Mouse (Mus musculus) gastrocnemius, postnatal 10 days (tissue): ENCODE results near the gene Hpn. TPM values are rescaled to one million over a fixed set of nuclear protein-coding genes. Genes with fewer than 3 reads are reported as not detected.

Source experiments
- DNase-seq: peaks from one replicate; pipeline ENCODE4 v3.0.0; 2021; ENCODE audit warnings: mixed read lengths
- total RNA-seq, 2 experiments: library from RNA; stranded (reverse); gene quantifications; 2 replicates each; pipeline ENCODE4 v1.2.3; 2021

Gene Hpn
- total RNA-seq, 2 experiments from 2014 or later, result 6.8 to 7.8 TPM

- no peak for DNase-seq
Measured at GRCm38 (mm10) chr7:31140941-31141340, 25.9 kb upstream of the Hpn start.

DNA sequence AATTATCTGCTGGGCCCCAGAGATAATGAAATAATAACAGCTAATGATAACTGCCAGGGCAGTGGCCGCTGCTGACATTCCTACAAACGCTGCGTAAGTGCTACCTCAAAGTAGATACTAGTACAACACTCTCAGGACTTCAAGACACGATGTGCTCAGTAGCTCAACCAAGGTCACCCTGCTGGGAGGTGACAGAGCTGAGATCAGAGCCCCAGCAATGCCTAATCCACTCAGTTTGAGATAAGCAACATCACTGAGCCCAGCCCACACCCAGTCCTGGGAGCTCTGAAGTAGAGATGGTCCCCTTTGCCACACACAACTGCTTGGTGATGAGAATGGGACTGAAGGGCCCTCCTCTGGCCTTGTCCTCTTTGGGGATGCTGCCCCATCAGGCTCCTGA is 25.2 kb upstream of the Hpn start:
- no peak for DNase-seq

GRCm38 (mm10) chr7:31139765-31140164 is 24.7 kb upstream of the Hpn start:
- DNase-seq, result peak; percentile 64

DNA sequence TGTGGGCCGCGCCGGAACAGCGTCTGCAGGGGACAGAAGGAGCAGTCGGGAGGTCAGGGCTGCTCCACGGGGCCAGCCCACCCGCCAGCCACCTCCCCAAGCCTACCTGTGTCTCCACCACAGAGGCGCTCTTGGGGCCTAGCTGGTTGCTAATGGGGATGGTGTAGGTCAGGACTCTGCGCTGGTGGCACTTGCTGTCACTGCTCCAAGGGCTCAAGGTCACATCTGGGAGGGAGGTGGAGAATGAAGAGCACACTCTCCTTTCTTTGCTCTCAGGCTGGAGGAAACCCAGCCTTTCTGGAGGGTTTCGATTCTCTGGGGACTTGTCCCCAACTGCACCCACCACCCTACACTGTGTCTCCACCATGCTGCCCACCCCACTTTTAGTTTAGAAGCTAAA is 20.6 kb upstream of the Hpn start:
- DNase-seq, result no peak

- DNase-seq, result no peak
Measured at GRCm38 (mm10) chr7:31131866-31132265, 16.8 kb upstream of the Hpn start.

- DNase-seq, result peak; percentile 45
Measured at GRCm38 (mm10) chr7:31130841-31131240, 15.8 kb upstream of the Hpn start.

GRCm38 (mm10) chr7:31130197-31130596 is 15.1 kb upstream of the Hpn start:
- no peak for DNase-seq

GRCm38 (mm10) chr7:31128157-31128705 is 13.1 kb upstream of the Hpn start:
- peak; percentile 52 for DNase-seq

DNA sequence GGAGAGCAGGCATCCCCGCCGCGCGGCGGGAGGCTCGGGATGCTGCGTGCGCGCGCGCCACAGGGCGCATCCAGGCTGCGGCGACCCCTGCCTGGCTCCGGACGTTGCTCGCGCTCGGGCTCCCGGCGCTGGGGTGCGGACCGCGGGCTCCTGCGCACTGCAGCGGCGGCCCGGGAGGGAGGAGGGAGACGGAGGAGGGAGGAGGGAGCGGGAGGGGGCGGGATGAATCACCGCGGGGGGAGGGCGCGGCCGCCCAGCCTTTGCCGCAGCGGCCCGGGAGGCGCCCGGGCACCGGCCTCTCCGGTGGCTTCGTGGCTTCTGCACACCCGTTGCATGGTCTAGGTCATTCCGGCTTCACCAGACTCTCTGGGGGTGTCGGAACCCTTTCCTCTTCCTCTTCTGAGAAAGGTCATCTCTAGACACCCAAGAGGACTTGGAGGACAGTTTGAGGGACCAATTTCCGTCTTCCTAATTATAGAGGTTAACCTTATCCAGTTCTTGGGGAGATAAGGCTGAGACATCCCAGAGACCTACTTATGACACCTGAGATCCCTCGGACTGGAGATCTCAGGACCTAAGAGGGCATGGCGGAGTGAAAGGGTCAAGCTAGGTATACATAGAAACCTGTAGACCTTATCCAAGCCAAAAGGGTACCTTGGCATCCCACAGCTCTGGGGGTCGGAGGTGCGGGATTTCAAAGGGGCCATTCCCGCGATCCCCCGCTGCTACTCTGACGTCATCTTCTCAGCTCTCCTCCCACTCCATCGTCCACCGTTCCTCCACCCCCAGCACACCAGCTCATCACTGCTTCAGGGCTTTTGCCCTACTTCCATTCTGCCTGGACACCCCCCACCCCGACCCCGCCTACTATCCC is 12.0 kb upstream of the Hpn start, which contains the start of gene Scn1b:
TSS of gene Scn1b (minus strand) at position 153 of the 874 bp plus-strand sequence.
- peak; percentile 77 for DNase-seq

DNA sequence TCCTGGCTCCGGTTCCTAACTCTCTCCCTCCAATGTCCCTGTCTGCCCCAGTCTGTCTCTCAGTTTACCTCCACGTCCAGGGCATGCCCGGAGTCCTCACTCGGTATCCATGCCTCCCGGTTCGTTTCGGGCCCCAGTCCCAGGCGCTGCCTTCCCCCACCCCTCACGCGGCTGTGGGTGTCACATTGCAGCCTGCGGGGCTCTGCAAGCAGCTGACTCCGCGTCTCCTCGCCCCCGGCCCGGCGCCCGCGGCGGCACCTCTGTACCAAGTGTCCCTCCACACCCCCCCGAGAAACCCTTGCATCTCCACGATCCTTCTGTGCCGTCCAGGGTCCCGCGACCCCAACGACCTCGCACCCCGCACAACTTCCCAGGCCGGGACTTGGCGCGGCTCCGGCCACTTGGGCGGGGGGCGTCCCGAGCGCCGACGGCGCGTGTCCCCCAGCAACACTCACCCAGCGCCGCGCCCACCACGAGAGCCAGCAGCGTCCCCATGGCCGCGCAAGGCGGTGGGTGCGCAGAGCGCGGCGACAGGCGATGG is 11.2 kb upstream of the Hpn start:
- DNase-seq, result peak; percentile 63

DNA sequence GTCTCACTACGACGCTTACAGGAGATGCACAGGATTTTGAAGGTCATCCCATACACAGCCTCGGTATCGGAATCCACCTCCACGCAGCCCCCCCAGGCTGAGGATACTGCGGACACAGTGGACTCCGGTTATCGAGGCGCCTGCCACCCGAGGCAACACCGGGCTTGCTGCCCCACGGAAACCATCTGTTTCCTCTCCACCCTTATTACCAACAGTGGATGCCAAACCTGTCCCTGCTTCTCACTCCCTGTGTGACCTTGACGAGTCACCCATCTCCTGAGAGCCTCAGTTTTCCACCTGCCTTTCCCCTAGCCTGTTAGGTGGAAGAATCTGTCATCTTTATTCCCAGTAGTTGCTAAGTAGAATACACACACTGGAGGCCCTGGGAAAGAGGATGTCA is 10.0 kb upstream of the Hpn start:
- DNase-seq, result no peak

GRCm38 (mm10) chr7:31124381-31124780 is 9.3 kb upstream of the Hpn start:
- DNase-seq, result no peak

- no peak for DNase-seq
Measured at GRCm38 (mm10) chr7:31123697-31124096, 8.6 kb upstream of the Hpn start.

DNA sequence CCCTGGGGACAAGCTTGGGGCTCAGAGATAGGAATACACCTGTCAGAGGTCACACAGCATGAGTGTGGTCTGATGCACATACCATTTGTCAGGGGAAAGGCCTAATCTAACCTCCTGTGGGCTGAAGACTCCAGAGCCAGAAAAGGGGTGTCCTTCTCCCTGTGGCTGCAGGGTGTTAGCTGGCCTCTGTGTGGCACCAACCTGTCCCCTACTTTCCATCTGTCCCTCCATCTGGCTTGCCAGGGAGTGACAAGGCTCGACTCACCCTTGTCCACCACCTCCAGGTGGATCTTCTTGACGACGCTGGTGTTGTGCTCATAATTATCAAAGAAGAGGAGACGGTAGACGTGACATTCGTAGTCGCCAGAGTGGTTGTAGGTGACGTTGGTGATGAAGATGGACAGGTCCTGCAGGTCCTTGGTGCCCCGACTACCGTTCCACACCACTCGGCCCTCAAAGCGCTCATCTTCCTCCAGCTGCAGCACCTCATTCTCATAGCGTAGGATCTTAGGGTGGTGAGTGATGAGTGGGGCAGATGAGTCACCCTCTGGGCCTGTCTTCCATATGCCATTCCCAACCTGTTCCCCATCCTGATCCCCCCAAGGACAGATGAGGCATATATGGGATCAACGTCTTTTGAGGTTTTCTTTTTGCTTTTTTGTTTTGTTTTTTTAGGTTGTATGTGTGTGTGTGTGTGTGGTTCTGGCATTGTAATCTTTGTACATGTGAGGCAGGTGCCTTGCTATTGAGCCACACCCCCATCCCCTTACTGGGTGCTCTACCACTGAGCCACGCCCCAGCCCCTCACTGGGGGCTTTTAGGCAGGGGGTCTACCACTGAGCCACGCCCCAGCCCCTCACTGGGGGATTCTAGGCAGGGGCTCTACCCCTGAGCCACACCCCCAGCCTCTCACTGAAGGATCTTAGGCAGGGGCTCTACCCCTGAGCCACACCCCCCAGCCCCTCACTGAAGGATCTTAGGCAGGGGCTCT is 7.8 kb upstream of the Hpn start:
- DNase-seq, result no peak

GRCm38 (mm10) chr7:31119556-31119955 is 4.5 kb upstream of the Hpn start:
- no peak for DNase-seq

- peak; percentile 65 for DNase-seq
Measured at GRCm38 (mm10) chr7:31118486-31118885, 3.4 kb upstream of the Hpn start.

DNA sequence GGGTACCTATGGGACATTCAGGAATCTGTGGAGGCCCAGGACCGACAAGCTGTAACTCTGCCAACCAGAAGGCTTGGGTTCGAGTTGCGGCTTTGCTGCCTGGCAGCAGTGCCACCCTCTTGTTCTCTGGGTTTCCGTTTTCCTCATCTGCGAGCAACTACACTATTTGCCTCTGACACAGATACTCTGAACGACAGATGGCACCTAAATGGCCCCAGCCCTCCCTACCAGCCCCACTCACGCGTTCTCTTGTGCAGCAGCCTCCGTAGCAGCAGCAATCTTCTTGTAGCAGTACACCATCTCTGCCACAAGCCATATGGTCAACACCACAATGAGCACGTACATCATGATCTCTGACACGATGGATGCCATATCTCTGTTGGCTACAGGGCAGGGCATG is 2.4 kb upstream of the Hpn start:
- DNase-seq, result no peak

GRCm38 (mm10) chr7:31116721-31117145 is 1.6 kb upstream of the Hpn start:
- no peak for DNase-seq

GRCm38 (mm10) chr7:31115587-31116043 is 525 bp upstream of the Hpn start:
- peak; percentile 65 for DNase-seq

- no peak for DNase-seq
Measured at GRCm38 (mm10) chr7:31114646-31115045, 444 bp downstream of the Hpn start.

DNA sequence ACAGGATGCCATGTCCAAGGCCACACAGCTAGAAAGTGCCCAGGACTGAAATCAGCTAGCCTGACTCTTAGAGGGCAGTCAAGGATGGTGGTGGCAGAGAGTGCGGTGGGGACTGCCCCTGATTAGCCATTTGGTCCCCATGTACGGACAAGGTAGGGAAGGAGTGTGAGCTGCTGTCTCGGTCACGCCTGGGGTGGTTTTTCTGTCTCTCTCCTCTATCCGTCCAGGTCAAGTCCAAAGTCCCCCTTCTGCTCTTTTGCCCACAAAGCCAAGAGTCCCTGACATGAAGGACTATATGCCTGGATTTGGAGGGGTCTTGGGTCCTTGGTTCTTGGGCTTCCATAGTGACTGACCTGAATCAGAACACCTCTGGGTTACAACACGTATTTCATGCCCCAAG is 1.3 kb downstream of the Hpn start:
- DNase-seq, result no peak

GRCm38 (mm10) chr7:31112036-31112435 is 3.1 kb downstream of the Hpn start:
- DNase-seq, result no peak
